Mouse (Mus musculus): Measurements from ENCODE around the gene Invs.

Gene Invs

GRCm38 (mm10) chr4:48470977-48471376, 191.4 kb downstream of the Invs start:
- DNase-seq, result no peak

- DNase-seq, result no peak
Observed at GRCm38 (mm10) chr4:48472052-48472791, 192.7 kb downstream of the Invs start.

GRCm38 (mm10) chr4:48472792-48473650, 193.5 kb downstream of the Invs start, which contains the start of gene Tex10:
Tex10 (minus strand) TSS chr4:48473459.
- DNase-seq, result peak; percentile 86 to 88

- no peak for DNase-seq
Observed at GRCm38 (mm10) chr4:48473651-48474011, 194.1 kb downstream of the Invs start.

- DNase-seq, result no peak
Observed at GRCm38 (mm10) chr4:48481287-48481686, 201.7 kb downstream of the Invs start.

Measured in cerebellum, adult 18-20 months (tissue).